Mouse (Mus musculus) embryo, embryonic 10 days (tissue): ENCODE measurements around the gene Pde4a.
"Not testable (repeated sequence)": the region's sequence is repeated elsewhere in the genome, so short reads cannot be mapped to it uniquely, and the experiment has no call there.

Experiments
- DNase-seq: peaks from one replicate; pipeline ENCODE4 v3.0.0-alpha.2; 2015; ENCODE audit warnings: low spot score

Pde4a gene

DNA sequence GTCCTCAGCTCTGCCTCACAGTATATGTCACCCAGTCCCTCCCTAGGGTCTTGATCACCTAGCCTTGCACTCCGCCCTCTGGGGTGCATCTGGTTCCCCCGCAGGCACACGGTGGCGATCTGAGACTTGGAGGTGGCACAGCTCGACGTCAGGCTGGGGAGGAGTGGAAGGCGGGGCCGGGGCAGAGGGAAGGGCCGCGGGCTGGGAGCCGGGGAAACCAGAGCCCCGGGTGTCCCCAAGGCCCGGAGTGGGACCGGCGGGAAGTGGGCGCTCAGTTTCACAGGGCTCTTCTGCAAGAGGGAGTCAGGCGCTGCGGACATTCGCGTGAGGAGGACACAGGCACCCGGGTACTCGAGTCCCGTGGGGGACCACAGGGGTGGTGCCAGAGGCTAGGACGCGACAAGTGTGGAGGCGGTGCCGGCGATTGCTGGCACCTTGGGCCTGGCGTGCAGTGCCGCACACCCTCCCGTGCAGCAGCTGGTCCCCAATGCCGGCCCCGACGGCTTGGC lies 18.4 kb downstream of the Pde4a start:
- no peak for DNase-seq

DNA sequence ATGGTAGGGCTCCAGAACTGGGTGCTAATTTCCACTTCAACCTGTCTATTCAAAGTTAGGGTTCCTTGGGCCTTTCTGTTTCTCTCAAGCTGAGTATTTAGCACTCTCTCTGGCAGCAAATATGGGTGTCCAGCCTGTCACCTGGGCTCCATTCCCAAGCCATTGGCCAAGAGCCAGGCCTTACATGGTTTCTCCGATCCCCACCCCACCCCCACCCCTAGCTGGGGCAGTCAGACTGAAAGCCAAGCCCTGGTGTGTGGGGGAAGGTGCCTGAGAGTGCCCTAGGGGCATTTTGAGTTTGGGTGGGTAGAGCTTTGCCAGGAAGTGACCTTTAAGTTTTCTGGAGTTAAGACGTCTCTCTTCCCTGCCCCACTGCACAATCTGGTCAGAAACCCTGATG lies 19.2 kb downstream of the Pde4a start:
- DNase-seq = no peak

GRCm38 (mm10) chr9:21185436-21185835 lies 19.9 kb downstream of the Pde4a start:
- DNase-seq = no peak

DNA sequence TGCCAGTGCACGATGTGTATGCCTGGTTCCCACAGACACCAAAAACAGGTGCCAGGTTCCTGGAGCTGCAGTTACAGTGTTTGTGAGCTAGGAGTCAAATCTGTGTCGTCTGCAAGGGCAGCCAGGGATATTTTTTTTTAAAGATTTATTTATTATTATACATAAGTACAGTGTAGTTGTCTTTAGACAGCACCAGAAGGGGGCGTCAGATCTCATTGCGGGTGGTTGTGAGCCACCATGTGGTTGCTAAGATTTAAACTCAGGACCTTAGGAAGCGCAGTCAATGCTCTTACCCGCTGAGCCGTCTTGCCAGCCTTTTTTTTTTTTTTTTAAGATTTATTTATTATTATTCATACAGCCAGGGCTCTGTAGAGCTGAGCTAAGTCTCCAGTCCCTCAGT lies 24.4 kb downstream of the Pde4a start:
- DNase-seq = no peak

DNA sequence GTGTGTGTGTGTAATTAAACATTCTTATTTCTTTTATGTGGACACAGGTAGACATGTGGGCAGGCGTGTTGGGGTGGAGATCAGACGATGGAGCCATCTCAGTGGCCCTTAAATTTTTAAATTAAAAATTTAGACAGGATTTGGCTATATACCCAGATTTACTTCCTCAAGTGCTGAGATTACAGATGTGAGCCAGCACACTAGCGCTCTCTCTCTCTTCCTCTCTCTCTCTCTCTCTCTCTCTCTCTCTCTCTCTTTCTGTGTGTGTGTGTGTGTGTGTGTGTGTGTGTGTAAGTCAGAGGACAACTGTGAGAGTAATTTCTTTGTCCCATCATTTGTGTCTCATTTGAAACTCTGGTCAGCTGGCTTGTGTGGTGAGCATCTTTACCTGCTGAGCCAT lies 25.2 kb downstream of the Pde4a start:
- DNase-seq = no peak

- no peak for DNase-seq
Measured at GRCm38 (mm10) chr9:21193786-21194185, 28.3 kb downstream of the Pde4a start.

DNA sequence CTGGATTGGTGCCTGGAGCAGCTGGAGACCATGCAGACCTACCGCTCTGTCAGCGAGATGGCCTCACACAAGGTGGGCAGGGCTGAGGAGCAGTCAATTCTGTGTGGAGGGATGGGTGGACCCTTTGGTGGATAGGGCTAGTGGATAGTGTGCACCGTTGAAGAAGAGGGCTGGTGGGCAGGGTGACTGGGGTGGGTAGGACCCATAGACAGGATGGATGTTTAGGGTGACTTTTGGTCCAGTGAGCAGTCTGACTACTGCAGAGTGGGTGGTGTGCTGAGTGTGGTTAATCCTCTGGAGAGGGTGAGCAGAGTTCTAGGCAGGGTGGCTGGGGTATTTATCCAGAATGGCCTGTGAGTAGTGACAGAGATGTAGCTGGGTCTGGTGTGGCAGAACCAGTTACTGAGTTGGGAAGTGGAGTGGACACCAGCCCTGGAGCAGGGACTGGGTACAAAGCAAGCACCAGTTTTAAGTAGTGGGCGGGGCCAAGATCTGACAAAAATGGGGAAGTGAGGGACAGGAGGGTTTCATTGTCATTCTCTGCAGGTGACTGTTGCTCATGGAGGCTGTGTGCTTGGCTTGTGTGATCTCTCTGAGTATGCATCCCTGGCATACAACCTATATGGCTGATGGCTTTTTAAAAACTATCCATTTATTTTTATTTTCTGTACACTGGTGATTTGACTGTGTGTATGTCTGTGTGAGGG lies 29.4 kb downstream of the Pde4a start:
- no peak for DNase-seq

DNA sequence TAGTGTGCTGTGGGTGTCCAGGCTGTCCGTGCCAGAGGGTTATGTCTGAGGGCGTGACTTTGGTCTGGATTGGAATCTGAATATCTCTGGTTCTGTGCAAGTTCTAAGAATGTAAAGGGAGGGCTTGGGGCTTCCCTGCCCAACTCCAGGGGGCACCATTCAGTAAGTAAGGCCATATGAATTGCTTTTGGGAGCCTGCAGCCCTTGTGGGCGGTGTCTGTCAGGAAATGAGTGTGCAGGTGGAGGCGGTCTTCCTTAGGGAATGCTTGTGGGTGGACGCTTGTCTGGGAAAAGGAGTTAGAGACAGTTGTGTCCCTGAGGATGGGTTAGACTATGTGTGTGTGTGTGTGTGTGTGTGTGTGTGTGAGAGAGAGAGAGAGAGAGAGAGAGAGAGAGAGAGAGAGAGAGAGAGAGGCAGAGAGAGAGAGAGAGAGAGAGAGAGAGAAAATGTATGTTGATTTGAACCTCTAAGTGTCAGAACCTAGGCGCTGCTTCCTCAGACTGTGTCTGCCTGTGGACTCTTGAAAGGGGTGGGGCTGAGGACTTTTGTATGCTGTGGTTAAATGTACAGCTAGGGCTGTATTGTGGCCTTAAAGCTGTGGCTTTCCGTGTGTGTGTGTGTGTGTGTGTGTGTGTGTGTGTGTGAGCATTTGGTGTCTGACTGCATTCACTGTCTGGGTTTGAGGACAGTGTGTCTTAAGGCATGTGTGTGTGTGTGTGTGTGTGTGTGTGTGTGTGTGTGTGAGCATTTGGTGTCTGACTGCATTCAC lies 30.4 kb downstream of the Pde4a start:
- DNase-seq = not testable (repeated sequence)

DNA sequence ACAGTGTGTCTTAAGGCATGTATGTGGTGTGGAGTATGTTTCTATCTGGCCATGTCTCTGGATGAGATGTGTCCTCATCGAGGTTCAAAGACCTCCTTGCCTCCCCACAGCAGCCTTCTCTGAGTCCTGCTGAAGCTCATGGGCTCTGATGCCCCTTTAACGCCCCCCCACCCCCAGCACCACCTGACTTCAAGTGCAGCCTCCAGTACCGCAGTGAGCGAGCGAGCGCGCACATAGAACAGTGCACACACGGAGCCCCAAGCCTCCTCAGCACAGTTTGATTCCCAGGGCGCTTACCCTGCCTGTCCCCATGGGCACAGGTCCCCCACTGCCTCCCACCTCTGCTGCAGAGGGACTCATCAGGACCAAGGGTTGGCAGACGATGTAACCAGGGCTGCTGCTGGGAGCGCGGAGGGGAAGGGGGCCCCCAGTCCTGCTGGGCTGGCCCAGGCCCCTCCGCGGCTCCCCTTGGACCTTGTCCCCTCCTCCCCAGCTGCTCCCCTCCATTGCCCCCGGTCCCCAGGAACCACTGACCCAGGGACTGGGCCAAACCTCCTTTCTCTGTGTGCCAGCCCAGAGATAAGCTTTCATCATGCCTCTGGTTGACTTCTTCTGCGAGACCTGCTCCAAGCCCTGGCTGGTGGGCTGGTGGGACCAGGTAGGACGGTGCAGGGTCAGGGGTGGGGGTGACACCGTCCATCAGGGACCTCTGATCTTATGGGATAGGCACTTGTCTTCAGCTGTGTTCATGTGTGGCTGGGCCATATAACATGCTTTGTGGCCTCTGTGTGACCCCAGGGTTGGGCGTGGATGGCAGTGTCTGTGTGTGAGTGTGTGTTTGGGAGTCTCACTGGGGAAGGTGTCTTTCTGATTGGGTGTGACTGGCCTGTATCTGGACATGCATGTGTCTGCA lies 31.3 kb downstream of the Pde4a start:
- DNase-seq = no peak

DNA sequence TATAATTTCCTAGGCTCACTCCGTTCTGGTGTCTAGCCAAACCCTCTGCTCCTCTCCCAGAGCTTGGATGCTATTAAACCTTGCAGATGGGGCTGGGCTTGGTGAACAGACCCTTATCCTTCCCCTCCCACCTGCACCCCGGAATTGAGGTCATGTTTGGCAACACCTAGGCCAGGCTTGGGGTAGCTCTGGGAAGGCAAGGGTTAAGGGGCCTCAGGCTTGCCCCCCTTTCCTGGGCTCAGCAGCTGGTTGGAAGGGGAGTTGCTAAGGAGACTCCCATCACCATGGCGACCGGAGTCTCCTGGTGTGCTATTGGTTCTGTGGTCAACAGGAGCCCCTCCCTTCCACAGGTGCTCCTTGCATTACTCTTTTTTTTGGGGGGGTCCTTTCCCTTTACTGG lies 32.5 kb downstream of the Pde4a start:
- peak; percentile 77 for DNase-seq

DNA sequence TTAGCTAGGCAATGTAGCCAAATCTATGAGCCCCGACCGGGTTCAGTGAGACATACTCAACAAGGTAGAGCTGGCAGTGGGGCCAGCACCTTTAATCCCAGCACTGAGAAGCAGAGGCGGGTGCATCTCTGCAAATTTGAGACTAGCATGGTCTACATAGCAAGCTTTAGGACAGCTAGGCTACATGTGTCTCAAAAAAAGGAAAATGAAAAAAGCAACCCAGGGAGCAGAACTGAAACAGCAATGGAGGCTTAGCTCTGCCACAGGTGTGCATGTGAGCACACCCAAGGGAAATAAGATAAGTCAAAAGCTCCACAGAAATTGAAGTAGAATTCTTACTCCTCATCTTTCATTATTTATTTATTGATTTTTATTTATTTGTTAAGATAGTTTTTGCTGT lies 33.4 kb downstream of the Pde4a start:
- no peak for DNase-seq

- no peak for DNase-seq
Measured at GRCm38 (mm10) chr9:21204156-21204527, 38.6 kb downstream of the Pde4a start.

DNA sequence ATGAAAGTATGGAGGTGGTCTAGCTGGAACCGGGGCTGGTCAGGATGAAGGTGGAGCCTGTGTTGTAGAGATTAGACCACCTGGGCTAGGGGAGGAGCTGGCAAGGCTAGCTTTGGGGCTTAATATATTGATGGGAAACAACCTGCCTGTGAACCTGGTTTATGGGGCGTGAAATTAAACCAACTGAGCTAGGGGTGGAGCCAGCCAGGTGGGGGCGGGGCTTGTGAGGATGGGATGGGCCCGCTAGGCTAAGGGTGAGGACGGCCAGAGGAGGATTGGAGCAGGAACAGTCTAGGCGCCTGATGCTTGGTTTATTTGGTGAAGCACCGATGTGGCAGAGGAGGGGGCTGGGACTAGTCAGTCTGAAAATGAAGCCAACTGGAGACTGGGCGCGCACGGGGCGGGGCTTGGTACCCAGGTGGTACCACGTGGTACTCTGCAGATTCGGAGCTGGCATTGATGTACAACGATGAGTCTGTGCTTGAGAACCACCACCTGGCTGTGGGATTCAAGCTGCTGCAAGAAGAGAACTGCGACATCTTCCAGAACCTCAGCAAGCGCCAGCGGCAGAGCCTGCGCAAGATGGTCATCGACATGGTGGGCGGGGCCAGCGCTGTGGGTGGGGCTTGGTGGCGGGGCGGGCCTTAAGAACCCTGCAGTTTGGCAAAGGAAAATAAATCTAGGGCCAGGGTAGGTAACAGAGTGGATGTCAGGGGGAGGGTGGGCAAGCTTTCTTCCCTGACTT lies 39.2 kb downstream of the Pde4a start:
- DNase-seq = peak; percentile 48

GRCm38 (mm10) chr9:21206848-21207247 lies 41.3 kb downstream of the Pde4a start:
- DNase-seq = no peak

- no peak for DNase-seq
Measured at GRCm38 (mm10) chr9:21208626-21209025, 43.1 kb downstream of the Pde4a start.

DNA sequence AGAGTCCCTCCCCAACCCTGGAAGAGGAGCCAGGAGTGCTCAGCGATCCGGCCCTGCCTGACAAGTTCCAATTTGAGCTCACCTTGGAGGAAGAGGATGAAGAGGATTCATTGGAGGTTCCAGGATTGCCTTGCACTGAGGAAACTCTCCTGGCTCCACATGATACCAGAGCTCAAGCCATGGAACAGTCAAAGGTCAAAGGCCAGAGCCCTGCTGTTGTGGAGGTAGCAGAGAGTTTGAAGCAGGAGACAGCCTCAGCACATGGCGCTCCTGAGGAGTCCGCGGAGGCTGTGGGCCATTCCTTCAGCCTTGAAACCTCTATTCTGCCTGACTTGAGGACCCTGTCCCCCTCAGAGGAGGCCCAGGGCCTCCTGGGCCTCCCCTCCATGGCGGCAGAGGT lies 45.3 kb downstream of the Pde4a start:
- peak; percentile 58 for DNase-seq

DNA sequence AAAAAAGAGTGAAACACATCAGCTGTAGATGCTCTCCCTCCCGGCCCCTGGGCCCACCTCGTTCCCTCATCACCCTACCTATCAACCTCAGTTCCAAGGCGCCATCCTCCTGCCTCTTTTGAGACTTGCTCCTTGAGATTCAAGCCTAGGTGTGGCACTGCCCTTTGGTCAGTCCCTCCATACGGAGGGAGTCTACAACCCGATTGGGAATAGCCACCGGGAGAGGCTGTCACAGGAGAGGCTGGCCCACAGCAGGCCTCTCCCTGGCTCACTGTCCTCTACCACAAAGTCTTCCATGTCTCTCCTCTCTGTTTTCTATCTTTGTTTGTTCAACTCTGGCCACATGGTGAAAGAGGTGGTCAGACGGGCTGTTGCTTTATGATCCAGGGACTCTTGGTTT lies 46.1 kb downstream of the Pde4a start:
- DNase-seq = no peak

GRCm38 (mm10) chr9:21213617-21214190 lies 48.2 kb downstream of the Pde4a start:
- peak; percentile 77 for DNase-seq

DNA sequence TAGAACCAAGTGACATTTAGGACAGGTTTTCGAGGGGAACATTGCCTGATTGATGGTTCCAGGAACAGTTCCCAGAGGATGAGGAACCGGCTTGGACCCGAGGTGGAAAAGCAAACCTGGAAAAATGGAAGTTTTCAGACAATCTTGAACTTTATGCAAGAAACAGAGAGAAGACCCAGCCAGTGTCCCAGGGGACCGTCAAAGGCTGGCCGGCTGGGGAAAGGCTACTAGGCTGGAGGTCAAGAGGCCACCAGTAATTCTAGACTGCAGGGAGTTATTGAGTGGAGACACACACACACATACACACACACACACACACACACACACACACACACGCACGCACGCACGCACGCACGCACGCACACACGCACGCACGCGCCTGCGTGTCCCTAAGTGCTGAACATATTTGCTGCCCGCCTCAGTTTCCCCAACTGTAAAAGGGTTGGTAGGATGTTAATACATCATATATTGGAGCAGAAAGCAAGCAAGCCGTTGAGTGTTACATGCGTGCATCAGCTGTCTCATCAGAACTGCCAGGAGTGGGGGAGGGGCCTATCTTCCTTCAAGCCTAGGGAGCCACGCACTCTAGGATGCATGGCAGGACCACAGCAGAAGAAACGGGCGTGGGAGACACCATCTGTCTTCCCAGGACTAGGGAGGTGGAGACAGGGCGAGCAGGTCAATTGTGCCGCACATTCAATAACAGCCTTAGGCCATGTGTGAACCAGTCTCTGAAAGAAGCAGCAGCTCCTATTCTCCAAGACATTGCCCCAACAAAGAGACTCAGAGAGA lies 50.7 kb downstream of the Pde4a start:
- DNase-seq = peak; percentile 59

- DNase-seq = no peak
Measured at GRCm38 (mm10) chr9:21219820-21220219, 54.3 kb downstream of the Pde4a start.
